Mouse (Mus musculus) bone marrow macrophage, adult 2 months (primary cell): ENCODE results near the gene Mipol1. TPM values are rescaled to one million over a fixed set of nuclear protein-coding genes. Genes with fewer than 3 reads are reported as not detected.
"Not testable (repeated sequence)": the region's sequence is repeated elsewhere in the genome, so short reads cannot be mapped to it uniquely, and the experiment has no call there.

Experiments used
- H3K27ac ChIP-seq: 2 replicates; pipeline ENCODE4 v1.5.1; 2012; ENCODE audit warnings: low read depth, low read length; ENCODE audit not compliant: insufficient read depth
- H3K4me1 ChIP-seq: 2 replicates; pipeline ENCODE4 v1.6.1; 2012; ENCODE audit warnings: low read length; ENCODE audit not compliant: control insufficient read depth, insufficient read depth
- H3K4me3 ChIP-seq: 2 replicates; pipeline ENCODE4 v1.5.1; 2012; ENCODE audit warnings: mild to moderate bottlenecking, low read length, moderate library complexity; ENCODE audit not compliant: insufficient read depth
- CTCF ChIP-seq: IDR thresholded peaks from 2 replicates; pipeline ENCODE4 v1.5.1; 2012; ENCODE audit warnings: low read depth, mild to moderate bottlenecking, low read length, moderate library complexity
- POLR2A ChIP-seq: IDR thresholded peaks from 2 replicates; pipeline ENCODE4 v1.6.1; 2012; ENCODE audit warnings: mild to moderate bottlenecking, low read depth, low read length, borderline replicate concordance
- polyA plus RNA-seq: library from polyadenylated mRNA; stranded (reverse); fragments of >200 nt; gene quantifications from 2 replicates; pipeline ENCODE4 v1.2.4, GENCODE M21; 2012; ENCODE audit not compliant: missing spikeins, insufficient read depth, insufficient read length

Mipol1 gene
- polyA plus RNA-seq, 1 experiment = 1.6 TPM

GRCm38 (mm10) chr12:57198269-57198668 is 32.0 kb upstream of the Mipol1 start:
- no peak for TF ChIP-seq CTCF
- TF ChIP-seq POLR2A = no peak
- H3K4me3 ChIP-seq = no peak overlapping the region
- H3K4me1 ChIP-seq = no peaks in the 10 kb centered on the region
- H3K27ac ChIP-seq = no peak overlapping the region

GRCm38 (mm10) chr12:57199427-57199826 is 30.8 kb upstream of the Mipol1 start:
- Histone ChIP-seq H3K4me1 (no peaks in the 10 kb centered on the region), H3K27ac (no peak overlapping the region), H3K4me3 (no peak overlapping the region)
- TF ChIP-seq POLR2A (no peak), CTCF (no peak)

- TF ChIP-seq CTCF = no peak
- no peak for TF ChIP-seq POLR2A
- Histone ChIP-seq H3K4me1 (no peaks in the 10 kb centered on the region), H3K4me3 (no peak overlapping the region), H3K27ac (no peak overlapping the region)
Observed at GRCm38 (mm10) chr12:57201901-57202300, 28.3 kb upstream of the Mipol1 start.

GRCm38 (mm10) chr12:57204276-57204851 is 25.9 kb upstream of the Mipol1 start:
- Histone ChIP-seq H3K27ac (no peak overlapping the region), H3K4me1 (no peaks in the 10 kb centered on the region), H3K4me3 (no peak overlapping the region)
- TF ChIP-seq POLR2A (no peak), CTCF (no peak)

- H3K27ac ChIP-seq = no peak overlapping the region
- TF ChIP-seq POLR2A (no peak), CTCF (no peak)
- H3K4me3 ChIP-seq = peak overlapping the region; percentile 4; the same call in 1 of the 2 replicates
- no peaks in the 10 kb centered on the region for H3K4me1 ChIP-seq
Observed at GRCm38 (mm10) chr12:57211353-57212311, 18.6 kb upstream of the Mipol1 start.

GRCm38 (mm10) chr12:57212463-57212862 is 17.8 kb upstream of the Mipol1 start:
- not testable (repeated sequence) for H3K4me1 ChIP-seq, H3K4me3 ChIP-seq, H3K27ac ChIP-seq

- H3K4me1 ChIP-seq = peaks cover 3% of the 10 kb centered on the region
- TF ChIP-seq CTCF (no peak), POLR2A (no peak)
- no peak overlapping the region for H3K4me3 ChIP-seq
- no peak overlapping the region for H3K27ac ChIP-seq
Observed at GRCm38 (mm10) chr12:57226411-57226810, 3.8 kb upstream of the Mipol1 start.

GRCm38 (mm10) chr12:57227776-57228175 is 2.5 kb upstream of the Mipol1 start:
- H3K4me3 ChIP-seq = no peak overlapping the region
- TF ChIP-seq CTCF (no peak), POLR2A (no peak)
- peaks cover 8% of the 10 kb centered on the region for H3K4me1 ChIP-seq
- H3K27ac ChIP-seq = no peak overlapping the region

GRCm38 (mm10) chr12:57229703-57230102 is 524 bp upstream of the Mipol1 start:
- H3K4me1 ChIP-seq = peaks cover 8% of the 10 kb centered on the region
- TF ChIP-seq CTCF = no peak
- TF ChIP-seq POLR2A = no peak
- peak overlapping the region; percentile 38 for H3K27ac ChIP-seq
- H3K4me3 ChIP-seq = peak overlapping the region; percentile 54
